Mouse (Mus musculus) kidney, postnatal 36 days (tissue): ENCODE results near the gene Mall.

ENCODE experiments used
- DNase-seq, 2 experiments: peaks; one replicate each; pipeline ENCODE4 v3.0.0; 2021 to 2022; ENCODE audit warnings: mixed read lengths in 2 of 2

The Mall gene

DNA sequence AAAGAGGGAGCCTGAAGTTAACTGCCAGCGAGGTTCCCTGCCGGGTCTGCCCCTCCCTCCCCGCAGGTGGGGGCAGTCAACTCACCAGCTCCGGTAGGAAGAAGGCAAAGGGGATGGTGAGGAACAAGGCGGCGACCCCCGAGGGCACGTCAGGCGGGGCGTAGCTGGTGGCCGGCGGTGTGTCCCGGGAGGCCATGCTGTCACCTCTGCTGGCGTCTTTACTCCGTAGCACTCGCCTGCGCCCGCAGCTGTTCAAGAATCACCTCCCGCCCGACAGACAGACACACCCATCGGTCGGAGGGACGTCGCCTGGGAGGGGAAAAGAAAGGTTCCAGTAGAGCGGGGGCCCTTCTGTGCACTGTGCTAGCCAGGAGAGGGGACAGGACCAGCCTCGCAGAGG lies at the start of gene Mall:
TSS of gene Mall (minus strand) at position 262 of the 400 bp plus-strand sequence.
- peak in 1 of 2 experiments; percentile 18 for DNase-seq

GRCm38 (mm10) chr2:127778451-127778850 lies 48.7 kb upstream of the Mall start:
- no peak for DNase-seq

DNA sequence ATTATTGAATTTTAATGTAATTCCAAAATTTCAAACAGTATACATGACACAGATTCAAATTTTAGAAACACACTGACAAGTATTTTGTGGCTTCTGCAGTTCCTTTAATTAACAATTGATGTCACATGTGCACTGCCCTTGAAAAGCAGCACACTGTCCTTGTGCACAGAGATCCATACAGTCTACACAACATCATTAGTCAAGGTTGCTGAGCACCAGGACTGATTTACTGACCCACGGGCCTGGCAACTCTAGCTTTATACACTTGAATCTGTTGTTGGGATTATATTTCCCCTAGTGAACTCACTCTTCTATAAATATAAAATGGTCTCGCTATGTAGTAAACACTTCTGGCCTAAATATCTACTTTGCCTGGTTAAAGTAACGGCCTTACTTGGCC lies 45.3 kb upstream of the Mall start:
- DNase-seq, result peak in 1 of 2 experiments; percentile 17

DNA sequence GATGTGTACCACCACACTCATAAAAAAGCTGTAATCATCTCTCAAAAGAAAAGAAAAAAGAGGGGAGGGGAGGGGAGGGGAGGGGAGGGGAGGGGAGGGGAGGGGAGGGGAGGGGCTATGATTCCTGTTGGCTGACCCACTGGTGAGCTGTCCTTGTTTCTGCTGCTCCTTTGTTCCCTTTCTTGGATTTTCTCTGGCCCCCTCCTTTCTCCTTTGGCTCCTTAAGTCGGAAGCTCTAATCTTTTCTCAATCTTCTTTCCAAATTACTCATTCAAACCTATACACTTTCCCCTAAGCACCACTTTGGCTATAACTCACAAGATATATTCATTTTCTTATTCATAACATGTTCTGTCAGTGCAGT lies 44.8 kb upstream of the Mall start:
- DNase-seq, result no peak

DNA sequence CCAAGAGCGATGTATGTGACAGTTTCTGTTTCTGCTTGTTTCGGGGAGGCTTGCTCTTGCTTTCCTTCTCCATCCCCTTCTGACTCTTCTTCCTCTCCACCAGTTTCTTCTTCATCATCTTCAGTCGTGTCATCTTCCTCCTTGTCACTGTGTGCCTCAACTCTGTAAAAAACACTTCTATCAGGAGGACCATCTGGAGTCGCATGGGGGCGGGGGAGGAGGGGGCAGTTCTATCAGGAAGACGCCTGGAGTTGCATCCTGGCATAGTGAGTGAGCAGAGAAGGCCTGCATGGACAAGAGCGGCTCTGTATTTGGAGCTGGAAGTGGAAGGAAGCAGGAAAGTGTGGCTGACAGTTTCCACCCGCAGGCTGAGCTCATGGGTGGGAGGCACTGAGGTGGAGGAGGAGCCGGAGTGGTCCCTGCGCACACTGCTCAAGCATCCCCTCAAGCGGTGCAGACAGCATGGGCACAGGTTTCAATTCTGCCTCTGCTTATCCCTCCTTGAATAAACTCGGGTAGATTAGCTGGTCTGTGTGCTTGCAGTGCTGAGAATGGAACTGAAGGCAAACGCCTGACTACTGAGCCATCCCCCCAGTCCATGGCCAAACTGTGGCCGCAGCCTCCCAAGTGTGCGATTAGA lies 44.3 kb upstream of the Mall start:
- DNase-seq, result no peak

DNA sequence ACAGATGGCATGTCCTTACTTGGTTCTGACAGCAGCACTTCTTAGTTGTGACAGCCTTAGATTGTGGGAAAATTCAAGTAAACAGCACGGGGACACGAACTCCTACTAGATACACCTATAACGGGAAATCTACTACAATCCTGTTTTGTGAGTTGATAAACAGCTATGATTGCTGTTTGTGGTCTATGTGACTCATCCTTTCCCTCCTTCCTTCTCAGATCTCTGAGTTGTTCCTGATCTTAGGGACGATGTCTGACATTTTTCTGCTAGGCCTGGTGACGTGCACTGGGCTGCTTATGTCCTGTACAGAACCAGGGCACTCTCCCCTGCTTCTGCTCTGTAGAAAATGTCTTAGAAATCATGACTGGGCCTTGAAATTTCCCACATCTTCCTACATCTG lies 31.9 kb upstream of the Mall start:
- DNase-seq, result no peak

DNA sequence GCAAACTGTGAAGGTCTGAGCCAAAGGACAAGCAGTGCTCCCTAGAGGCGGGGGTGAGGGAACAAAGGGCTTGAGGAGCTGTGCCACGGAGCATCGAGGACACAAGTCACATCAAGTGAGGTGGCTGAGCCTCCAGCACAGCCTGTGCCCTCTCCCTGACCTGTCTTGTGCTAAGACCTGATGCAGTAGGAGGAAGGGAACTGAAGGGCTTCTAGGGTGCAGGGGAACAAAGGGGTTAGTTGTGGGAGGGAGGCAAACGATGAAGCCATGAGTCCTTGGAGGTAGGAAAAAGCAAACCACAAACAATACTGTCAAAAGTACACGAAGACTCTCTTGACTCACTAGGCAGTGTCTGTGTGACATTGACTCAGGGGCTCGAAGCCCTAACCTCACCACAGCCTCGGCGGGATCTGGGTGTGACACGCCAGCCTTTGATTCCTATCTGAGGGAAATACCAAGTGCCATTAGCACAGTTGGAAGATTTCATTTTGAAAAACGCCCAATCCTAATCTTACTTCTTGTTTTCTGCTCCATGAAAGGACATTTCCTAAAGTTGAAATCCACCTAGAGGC lies 30.8 kb upstream of the Mall start:
- no peak for DNase-seq

- no peak for DNase-seq
These were observed 30.3 kb upstream of the Mall start for GRCm38 (mm10) chr2:127760014-127760413.

DNA sequence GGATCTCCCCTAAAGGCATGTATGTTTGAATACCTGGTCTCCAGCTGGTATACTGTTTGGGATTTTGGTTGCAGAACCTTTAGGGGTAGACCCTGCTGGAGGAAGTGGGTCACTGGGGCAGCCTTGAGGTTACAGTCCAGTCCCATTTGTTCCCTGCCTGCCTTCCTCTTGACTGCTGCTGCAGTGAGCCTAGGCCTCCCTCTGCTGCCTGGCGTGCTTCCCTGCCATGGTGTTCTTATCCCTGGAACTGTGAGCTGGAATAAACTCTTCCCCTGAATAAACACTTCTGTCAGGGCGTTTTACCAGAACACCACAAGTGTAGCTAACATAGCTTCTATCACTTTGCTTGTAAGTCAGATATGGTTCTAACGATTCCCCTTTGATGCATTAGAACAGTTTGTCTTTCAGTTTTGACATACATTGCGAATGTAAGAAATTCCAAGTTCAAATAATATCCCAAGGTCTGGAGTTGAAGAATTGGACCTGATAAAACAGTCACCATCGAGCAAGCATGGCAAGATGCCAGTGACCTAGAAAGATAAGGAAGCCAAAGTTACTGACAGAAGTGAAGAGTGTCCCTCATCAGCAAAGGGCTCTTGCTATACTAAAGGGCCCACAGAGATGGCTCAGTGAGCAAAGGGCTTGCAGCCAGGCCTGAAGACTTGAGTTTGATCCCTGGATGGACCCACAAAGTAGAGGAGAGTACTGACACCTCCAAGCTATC lies 29.6 kb upstream of the Mall start:
- no peak for DNase-seq

- DNase-seq, result no peak
These were observed 27.4 kb upstream of the Mall start for GRCm38 (mm10) chr2:127757171-127757570.

DNA sequence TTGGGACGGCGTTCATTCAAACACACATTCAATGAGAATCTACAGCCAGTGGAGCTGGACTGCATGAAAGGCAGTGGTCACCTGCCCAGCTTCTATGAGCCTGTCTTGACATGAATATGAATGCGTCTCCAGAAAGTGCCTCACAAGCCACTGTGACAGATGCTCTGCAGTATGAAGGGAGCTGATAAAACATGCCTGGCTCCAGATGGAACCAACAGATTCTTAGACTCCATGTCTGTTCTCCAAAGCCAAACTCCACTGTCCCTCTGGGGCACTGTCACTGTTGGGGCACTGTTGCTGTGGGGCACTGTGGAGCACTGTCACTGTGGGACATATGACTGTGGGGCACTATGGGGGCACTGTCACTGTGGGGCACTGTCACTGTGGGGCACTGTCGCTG lies 24.4 kb upstream of the Mall start:
- DNase-seq, result no peak

- DNase-seq, result no peak
These were observed 22.3 kb upstream of the Mall start for GRCm38 (mm10) chr2:127751849-127752610.

GRCm38 (mm10) chr2:127749376-127749775 lies 19.6 kb upstream of the Mall start:
- no peak for DNase-seq

DNA sequence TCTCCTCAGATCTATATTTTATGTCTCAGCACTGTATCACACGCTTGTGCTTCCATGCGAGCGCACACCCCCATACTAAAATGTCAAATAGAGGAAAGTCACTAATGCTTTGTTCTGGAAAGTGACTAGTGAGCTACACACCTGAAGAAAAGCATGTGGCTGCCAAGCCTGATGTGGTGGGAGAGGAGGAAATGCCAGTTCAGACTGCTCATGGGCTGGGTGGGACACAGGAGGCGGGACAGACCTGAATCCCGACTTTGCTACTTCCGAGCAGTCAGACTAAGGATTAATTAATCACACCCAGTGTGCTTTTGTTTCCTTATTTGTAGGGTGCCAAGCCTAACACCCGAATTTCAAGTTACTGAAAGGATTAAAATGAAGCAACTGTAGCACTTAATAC lies 18.6 kb upstream of the Mall start:
- no peak for DNase-seq

- DNase-seq, result no peak
These were observed 12.9 kb upstream of the Mall start for GRCm38 (mm10) chr2:127742637-127743036.

- DNase-seq, result no peak
These were observed 11.2 kb upstream of the Mall start for GRCm38 (mm10) chr2:127740756-127741519.

DNA sequence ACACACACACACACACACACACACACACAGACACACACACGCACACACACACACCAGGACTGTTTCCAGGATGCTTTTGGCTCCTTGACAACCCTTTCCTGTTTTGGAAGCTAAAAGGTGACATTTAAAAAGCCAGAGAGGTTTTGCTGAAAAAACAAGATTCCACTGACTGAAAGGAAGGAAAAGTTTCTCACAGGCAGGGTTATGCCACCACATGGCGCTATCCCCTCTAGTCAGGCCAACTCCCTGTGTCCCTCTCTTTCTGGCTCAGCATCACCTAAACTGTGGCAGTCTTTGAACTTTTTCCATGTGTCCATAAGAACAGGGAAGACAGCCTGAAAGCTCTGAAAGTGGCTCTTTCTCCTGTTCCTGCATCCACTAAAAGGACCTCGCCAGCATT lies 8.2 kb upstream of the Mall start:
- peak; percentile 13 to 18 for DNase-seq

- peak; percentile 13 to 22 for DNase-seq
These were observed 7.0 kb upstream of the Mall start for GRCm38 (mm10) chr2:127736631-127737209.

GRCm38 (mm10) chr2:127735512-127736145 lies 5.9 kb upstream of the Mall start:
- DNase-seq, result peak in 1 of 2 experiments; percentile 49

GRCm38 (mm10) chr2:127734889-127735288 lies 5.2 kb upstream of the Mall start:
- peak in 1 of 2 experiments; percentile 16 for DNase-seq

DNA sequence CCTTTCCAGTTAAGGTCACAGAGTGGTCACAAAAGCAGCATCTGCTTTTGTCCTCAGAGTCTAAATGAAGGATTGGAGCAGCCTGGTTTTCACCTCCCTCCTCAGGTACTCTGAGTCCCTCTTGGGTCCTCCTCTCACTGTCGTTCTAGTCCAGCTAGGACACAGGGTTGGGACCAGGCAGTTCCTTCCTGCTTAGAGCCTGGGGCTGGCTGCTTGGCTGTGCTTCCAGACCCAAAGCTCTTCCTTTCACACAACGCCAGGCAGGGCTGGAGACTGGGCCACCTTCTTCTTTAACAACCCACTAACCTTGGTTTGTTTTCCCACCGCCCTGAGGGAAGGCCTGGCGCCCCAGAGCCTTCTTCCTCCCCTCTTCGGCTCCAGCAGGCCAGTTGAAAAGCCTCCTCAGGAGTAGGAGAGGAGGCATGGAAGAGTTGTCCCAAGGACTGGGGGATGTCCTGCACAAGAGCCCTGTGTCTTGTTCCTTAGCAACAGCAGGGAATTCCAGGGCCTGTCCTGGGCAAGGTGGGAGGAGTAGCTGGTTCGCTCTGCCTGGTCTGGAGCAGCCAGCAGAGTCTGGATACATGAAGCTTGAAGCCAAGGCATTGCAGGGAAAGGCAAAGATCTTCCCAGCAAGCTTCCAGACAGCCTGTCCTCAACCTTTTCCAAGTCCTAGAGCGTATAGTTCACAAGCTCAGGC lies 717 bp upstream of the Mall start:
- peak in 1 of 2 experiments; percentile 18 for DNase-seq
